Mouse (Mus musculus): ENCODE data around the gene Prnd. TPM values are rescaled to one million over a fixed set of nuclear protein-coding genes. Genes with fewer than 3 reads are reported as not detected.

Gene Prnd
- total RNA-seq, 2 experiments from 2014 or later, result not detected

DNA sequence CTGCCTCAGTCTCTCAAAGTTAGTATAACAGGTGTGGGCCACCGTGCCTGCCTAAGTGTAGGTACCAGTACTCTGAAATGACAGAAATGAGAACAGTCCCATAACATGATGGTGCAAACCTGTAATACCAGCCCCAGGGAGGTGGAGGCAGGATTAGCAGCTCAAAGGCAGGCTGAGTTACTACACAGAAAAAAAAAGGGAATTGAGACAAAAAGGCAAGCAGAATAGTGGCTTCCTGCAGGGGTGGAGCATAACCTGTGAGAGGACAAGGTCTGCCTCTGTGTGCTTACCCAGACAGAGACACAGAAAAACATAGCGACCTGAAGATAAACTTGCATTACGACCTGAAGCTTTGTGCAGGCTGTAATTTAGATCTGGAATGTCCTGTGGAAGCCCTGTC lies 26.0 kb downstream of the Prnd start:
- ATAC-seq (ENCODE audit: poor library complexity, severe bottlenecking), result peak; percentile 85

DNA sequence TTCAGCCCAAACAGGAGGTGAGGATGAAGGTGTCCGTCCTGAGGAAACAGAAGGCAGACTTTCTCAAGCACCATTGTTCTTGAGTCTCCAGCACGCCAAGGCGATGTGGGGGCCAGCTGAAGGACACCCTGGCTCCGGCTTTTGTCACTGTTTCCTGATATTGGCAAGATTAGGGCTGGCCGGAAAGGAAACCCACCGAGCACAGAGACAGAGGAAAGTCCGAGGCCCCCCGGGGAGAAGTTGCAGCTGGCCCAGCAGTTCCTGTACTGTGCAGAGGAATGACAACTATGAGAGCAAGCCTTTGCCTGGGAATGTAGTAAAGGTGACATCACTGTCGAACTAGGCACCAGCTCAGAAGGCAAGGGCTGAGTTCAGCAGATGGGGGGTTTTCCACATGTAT lies 30.2 kb downstream of the Prnd start:
- no peak for ATAC-seq (ENCODE audit: poor library complexity, severe bottlenecking)

DNA sequence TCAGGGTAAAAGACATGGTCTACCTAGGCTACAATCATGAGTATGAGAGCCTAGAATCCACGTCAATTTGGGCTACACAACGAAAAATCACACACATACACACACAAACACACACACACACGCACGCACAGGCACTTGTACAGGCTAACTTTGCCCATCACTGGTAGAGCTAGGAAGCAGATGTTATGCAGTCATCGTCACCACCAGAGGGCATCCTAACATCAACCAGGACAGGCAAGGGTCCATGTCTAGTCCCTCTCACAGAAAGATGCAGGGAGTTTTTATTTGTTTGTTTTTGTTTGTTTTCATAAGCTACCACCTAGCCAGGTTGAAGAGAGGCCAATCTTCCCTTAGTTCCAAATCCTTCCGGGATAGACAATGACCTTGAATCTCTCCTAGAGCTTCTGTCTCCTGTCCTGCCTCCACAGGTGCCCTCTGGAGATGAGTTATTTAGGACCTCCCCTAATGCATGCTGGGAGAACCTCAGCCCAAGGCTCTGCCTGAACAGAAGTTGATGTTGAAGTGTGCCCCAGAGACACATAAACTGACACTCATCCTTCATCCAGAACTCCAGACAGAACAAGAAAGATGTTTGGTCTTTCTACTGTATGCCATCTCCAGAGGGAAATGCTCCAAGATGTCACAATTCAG lies 32.0 kb downstream of the Prnd start:
- peak; percentile 97 for ATAC-seq (ENCODE audit: poor library complexity, severe bottlenecking)

DNA sequence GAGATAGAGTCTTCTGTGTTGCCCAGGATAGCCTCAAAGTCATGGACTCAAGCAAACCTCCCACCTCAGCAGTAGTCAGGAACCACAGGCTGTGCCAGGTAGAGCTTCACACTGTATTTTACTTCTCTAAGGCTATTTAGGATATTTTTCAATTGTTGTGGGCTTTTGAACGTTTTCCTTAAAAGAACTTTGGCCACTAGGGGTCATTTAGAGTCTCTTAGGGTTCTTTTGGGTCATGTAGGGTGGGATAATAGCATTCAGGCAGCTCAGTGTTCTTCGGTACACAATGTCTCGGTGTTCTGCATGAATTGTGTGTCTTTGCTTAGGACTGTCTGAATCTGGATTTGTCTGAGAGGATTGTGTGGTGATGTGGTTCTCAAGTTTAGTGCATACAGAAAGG lies 37.3 kb downstream of the Prnd start:
- ATAC-seq (ENCODE audit: poor library complexity, severe bottlenecking), result 0 out of 2 replicates have a peak, but pooled peaks have one; percentile 6

DNA sequence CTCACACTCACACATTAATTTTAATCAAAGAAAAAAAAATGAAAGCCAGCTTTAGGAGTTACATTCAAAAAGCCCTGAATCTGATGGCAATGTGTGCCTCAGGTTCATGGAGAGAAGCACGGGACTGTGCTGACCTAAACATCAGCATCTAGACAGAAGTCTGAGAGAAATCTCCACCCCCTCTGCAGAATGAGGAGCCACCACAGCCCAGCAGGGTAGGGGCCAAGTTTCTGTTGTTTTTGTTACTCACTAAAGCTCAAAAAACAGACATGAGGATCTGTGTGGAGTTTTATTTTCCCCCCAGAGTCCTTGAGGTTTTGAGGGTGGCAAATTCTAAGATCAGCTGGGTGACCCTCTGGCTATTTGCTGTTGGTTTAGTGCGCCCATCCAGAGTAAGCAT lies 37.9 kb downstream of the Prnd start:
- ATAC-seq (ENCODE audit: poor library complexity, severe bottlenecking), result no peak

DNA sequence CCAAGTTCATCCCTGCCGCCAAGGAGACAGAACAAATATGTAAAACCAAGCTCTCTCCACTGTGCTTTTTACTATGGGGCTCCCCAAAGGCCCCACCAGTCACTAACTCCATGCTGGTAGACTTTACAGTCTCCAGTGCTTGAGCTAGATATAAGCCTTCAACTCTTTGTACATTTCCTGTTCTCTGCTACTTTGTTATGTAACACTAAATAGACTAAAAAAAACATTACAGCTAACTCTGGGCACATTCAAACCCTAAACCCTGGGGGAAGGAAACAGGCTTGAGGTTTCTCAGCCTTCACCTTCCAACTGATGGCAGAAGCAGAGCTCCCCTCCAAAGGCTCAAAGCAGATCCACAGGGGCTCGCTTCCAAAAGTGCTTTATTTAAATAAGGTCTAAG lies 41.8 kb downstream of the Prnd start:
- ATAC-seq (ENCODE audit: poor library complexity, severe bottlenecking), result peak; percentile 33

DNA sequence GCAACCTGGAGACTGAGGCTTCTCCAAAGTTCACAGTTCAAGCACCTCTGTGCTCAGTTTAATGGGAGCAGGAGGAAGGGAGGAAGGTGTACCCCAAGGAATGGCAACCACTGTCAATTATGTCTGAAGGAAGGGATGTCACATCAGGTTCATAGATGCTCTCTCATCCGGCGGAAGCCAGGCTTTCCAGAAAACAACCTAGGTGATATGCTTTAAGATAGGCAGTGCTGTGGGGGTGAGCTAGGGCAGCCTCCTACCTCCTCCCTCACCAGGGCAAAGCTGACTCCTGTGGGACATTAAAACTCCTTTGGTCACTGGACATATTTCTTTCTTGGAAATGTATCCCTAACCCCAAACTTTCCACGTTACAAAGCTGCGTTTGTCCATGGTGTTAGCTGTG lies 42.5 kb downstream of the Prnd start:
- ATAC-seq (ENCODE audit: poor library complexity, severe bottlenecking), result no peak

DNA sequence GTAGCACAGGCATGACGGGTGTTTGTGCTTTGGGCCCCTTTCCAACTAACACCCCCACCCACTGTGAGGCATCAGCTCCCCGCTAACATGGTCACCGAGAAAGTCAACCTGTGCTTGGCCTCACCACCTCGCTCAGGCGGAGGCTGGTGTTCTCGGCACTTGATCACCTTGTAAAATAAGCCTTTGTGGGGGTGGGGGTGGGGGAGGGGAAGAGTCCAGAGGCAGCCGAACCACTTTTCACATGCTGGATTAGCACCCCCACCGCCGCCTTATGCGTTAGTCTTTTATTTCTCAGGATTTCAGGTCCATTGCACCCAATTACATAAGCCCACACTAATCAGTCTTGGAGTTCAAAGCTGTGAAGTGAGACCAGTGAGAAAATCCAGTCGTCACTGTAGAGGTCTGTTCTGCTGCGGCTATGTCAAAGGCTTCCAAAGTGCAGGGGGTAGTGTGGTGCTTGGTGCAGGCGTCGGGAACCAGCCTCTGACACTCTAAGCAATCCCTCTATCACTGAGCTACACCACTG lies 43.0 kb downstream of the Prnd start:
- ATAC-seq (ENCODE audit: poor library complexity, severe bottlenecking), result no peak

DNA sequence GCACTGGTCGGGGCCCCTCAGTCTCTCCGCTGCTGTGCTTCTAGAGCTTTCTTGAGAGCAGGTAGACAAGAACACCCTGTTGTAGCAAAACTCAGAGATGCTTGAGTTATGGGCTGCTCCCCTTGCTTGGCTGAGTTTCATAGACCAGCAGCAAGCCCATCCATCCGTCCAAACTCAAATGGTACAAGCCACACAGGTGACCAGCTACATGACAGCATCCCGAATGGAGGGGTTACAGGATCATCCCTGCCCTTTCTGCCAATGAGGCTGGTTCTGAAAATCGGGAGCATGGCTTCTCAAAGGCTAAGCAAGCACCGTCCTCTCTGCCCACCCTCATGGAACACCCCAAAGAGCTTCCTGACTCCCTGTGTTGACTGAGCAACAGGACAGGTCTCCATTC lies 44.3 kb downstream of the Prnd start:
- no peak for ATAC-seq (ENCODE audit: poor library complexity, severe bottlenecking)

DNA sequence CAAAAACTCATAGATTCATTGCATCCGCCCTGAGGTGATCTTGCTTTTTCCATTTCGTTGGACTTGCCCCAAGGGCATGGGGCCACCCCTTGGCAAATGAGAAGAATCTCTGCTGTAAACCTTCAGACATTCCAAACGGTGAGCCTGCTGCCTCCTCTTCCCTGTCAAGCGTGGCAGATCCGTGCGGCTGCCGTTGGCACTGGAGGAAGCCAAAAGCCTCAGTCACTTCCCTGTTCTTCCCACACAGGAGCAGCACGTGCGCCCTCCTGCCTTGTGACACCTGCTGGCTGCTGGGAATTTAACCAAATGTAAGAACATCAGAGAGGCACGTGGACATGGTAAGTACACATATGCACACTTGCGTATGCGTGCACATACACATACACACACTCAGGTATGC lies 45.1 kb downstream of the Prnd start:
- no peak for ATAC-seq (ENCODE audit: poor library complexity, severe bottlenecking)

DNA sequence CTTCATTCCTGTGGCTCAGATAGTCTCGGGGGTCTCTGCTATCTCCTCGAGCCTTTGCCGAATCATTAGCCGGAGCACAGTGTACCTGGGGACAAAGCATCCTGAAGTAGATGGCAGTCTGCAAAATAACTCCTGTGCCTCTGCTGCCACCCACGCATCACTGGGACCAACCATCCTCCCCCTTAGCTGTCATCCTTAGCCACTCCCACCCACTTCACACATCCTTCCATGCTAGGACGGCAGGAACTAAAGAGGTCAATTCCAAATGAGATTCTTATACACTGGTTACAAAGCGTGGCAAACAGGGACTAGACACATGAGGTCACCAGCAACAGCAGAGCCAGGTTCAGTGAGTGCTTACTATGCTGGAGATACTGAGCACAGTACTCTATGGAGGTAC lies 45.7 kb downstream of the Prnd start:
- no peak for ATAC-seq (ENCODE audit: poor library complexity, severe bottlenecking)

DNA sequence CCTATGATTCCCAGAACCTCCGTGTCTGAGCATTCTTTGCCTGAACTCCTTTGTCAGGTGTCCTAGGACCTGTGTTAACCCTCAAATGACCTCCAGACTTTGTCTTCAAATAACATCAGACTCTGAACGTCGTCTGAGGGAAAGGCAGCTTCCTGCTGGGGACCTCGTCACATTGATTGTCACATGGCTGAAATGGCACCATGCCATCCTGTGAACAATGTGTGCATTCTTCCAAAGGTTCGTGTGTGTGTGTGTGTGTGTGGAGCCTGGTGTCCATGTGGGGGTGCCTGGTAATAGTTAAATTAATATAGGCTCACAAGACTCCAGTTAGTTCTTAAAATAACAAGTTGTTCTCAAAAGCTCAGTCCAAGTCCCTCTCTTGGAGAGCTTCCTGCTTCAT lies 46.7 kb downstream of the Prnd start:
- no peak for ATAC-seq (ENCODE audit: poor library complexity, severe bottlenecking)

DNA sequence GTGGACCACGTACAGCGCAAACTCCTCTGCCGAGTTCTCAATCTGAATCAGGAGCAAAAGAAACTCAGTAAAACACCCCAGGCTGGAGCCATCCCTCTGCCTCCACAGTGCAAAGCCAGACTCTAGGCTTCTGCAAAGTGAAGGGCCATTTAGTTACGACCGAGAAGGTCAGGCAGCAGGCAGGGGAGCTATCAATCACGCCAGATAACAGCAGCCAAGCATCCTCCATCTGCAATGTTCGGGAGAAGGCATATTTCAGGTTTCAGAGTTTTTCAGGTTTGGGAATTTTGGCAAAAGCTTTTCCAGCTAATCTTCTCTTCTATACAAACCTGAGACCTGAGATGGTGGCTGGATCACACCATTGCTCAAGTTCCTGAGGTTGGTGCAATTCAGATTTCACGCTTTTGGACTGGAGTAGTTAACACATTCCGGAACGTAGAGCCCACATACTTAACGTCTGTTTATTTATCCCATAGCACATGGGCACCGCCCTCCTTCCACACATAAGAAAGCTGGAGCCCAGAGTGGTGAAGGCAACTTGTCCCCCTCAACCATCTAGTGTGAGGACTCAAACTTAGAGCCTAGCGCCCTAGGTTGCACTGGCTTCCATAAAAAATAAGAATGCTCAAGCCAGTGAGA lies 51.2 kb downstream of the Prnd start:
- ATAC-seq (ENCODE audit: poor library complexity, severe bottlenecking), result no peak

DNA sequence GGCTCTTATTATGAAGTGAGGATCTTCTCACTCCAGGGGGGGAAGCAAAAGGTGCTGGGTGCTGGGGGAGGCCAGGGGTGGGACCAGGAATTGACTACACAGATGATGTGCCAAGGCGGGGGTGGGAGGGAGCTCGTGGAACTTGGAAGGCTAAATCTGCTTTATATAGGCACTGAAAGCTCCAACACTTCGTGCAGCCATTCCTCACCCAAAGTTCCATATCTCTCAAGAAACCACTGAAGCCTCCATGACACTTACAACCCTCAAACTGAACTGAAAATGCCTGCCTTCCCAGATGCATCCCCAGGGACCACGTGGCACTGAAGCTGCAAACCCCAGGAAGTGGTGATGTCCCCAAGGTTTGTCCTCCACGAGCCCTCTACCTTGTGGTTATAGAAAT lies 53.3 kb downstream of the Prnd start:
- no peak for ATAC-seq (ENCODE audit: poor library complexity, severe bottlenecking)

DNA sequence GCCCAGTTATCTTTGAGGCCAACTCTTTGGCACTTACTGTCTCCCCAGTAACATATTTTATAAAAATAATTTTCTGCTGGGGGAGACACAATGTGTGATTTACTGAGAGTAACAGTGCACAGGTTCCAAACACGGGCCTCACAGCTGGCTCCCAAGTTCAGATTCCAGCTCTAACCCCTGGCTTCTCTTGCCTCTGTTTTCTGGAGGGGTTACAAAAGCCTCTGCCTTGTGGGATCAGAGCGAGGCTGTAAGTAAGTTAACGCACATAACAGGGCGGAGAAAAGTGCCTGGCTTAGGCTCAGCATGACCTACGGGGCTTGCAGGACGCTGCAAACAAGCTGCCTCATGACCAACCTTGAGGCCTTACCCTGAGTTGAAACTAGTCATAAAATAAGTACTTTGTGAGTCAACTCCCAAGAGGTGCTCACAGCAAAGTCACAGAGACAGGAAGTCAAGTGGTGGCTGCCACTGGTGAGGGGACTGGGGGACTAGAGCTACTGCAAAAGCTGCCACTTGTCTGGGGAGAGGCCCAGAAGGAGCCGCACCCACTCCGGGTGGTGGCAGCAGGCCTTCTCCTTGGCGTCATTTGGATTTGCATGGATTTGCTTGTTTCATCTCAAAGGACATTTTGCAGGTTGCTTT lies 54.0 kb downstream of the Prnd start:
- no peak for ATAC-seq (ENCODE audit: poor library complexity, severe bottlenecking)

DNA sequence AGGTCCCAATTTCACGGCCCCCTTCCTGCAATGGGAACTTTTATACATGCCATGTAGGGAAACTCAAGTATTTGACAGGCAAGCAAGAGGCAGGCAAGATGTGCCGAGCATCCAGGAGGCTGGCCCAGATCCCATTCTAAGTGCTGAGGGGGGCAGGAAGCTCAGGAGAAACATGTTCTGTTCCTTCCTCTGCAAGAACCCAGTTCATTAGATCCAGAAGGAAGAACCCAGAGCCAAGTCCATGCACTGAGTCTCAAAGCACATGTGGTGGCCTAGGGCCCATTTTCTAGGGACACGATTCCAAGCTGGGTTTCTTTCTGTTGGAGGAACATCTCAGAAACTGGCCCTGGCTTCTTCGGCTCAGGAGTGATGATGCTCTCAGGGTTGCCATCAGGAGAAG lies 54.8 kb downstream of the Prnd start:
- no peak for ATAC-seq (ENCODE audit: poor library complexity, severe bottlenecking)

Other genes starting within 250 kb of the Prnd start
- not detected in 2 replicates for gene Erv3, start 91.1 kb upstream of the Prnd start, total RNA-seq (2015)
- gene Erv3, start 91.1 kb upstream of the Prnd start, total RNA-seq (2017), result not detected in 2 replicates
- 0.80 and 1.6 TPM in 2 replicates for gene Prnp, start 40.9 kb upstream of the Prnd start, total RNA-seq (2015)
- gene Prnp, start 40.9 kb upstream of the Prnd start, total RNA-seq (2017), result 1.7 and 2.0 TPM in 2 replicates
- not detected in 2 replicates for gene Prn, start 40.9 kb upstream of the Prnd start, total RNA-seq (2015)
- gene Prn, start 40.9 kb upstream of the Prnd start, total RNA-seq (2017), result not detected in 2 replicates
- gene Rassf2, start 79.4 kb downstream of the Prnd start, total RNA-seq (2015), result 62.4 and 70.2 TPM in 2 replicates
- gene Rassf2, start 79.4 kb downstream of the Prnd start, total RNA-seq (2017), result 113 and 118 TPM in 2 replicates
- gene Slc23a2, start 194.2 kb downstream of the Prnd start, total RNA-seq (2015), result 9.5 and 11.4 TPM in 2 replicates
- 10.7 and 14.6 TPM in 2 replicates for gene Slc23a2, start 194.2 kb downstream of the Prnd start, total RNA-seq (2017)